Mouse (Mus musculus): ENCODE measurements around the gene Rreb1. TPM values are rescaled to one million over a fixed set of nuclear protein-coding genes. Genes with fewer than 3 reads are reported as not detected.
A peak's percentile ranks its signal among the peaks of the same experiment; 100 is the strongest.

The Rreb1 gene
- polyA plus RNA-seq, 1 experiment from 2014 or later, result 14.1 TPM

DNA sequence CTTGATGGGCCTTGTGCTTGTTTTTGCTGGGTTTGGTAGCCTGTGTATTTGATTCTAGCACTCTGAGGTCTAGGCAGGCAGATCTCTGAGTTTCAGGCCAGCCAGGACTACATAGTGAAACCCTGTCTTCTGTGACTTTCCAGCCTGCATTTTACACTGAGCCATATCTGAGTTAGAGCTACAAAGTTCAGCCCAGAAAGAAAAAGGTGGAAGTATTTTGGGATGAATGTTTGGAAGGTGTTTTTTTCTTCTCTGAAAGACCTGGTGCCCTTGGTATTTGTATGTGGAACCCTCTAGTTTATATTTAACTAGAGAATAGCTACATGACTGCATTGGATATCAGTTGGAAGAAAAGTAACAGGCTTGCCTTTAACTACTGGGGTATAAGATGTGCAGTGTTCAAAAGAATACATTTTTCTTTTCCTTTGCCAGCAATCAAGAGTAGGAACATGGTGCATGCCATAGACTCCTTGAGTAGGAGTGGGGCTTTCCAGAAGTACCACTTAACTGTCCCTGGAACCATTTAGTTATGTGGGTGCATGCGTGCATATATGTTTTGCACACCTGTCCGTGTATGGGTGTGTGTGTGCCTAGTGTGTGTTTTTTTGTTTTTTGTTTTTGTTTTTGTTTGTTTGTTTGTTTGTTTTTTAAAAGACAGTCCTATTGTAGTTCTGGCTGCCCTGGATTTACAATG lies 94.1 kb downstream of the Rreb1 start:
- Histone ChIP-seq H3K9me3 (replicated peaks; ENCODE audit: control insufficient read depth, low read length) (no peaks in the 10 kb centered on the region), H3K36me3 (ENCODE audit: control insufficient read depth, insufficient read depth, low read length) (no peaks in the 10 kb centered on the region), H3K4me1 (ENCODE audit: control insufficient read depth, insufficient read depth, low read length) (peaks cover 29% of the 10 kb centered on the region), H3K27ac (ENCODE audit: low read length) (peak overlapping the region; percentile 51; the same call in 1 of the 2 replicates), H3K4me3 (replicated peaks; ENCODE audit: low read length) (no peak overlapping the region), H3K27me3 (ENCODE audit: control insufficient read depth, insufficient read depth, low read length) (no peaks in the 10 kb centered on the region), H3K9ac (ENCODE audit: low read length) (no peak overlapping the region), H3K4me2 (ENCODE audit: low read depth, low read length) (no peak overlapping the region)
- no peak for ATAC-seq (ENCODE audit: insufficient read depth, low FRiP score)
- 86% methylated on average over 2 of the region's 2 CpGs for WGBS

GRCm38 (mm10) chr13:37873125-37873891 lies 95.1 kb downstream of the Rreb1 start:
- no peak for ATAC-seq (ENCODE audit: insufficient read depth, low FRiP score)
- Histone ChIP-seq H3K27me3 (ENCODE audit: control insufficient read depth, insufficient read depth, low read length) (no peaks in the 10 kb centered on the region), H3K4me1 (ENCODE audit: control insufficient read depth, insufficient read depth, low read length) (peaks cover 27% of the 10 kb centered on the region), H3K36me3 (ENCODE audit: control insufficient read depth, insufficient read depth, low read length) (no peaks in the 10 kb centered on the region), H3K4me3 (replicated peaks; ENCODE audit: low read length) (no peak overlapping the region), H3K9ac (ENCODE audit: low read length) (no peak overlapping the region), H3K4me2 (ENCODE audit: low read depth, low read length) (no peak overlapping the region), H3K27ac (ENCODE audit: low read length) (peak overlapping the region; percentile 36), H3K9me3 (replicated peaks; ENCODE audit: control insufficient read depth, low read length) (no peaks in the 10 kb centered on the region)
- 57% methylated on average over 7 of the region's 7 CpGs for WGBS

- 0 out of 2 replicates have a peak overlapping the region, but pooled peaks have one; percentile 14 for H3K27ac ChIP-seq (ENCODE audit: low read length)
- H3K9me3 ChIP-seq (replicated peaks; ENCODE audit: control insufficient read depth, low read length), result no peaks in the 10 kb centered on the region
- ATAC-seq (ENCODE audit: insufficient read depth, low FRiP score), result no peak
- H3K4me3 ChIP-seq (replicated peaks; ENCODE audit: low read length), result no peak overlapping the region
- WGBS, result 83% methylated on average over 2 of the region's 2 CpGs
- no peaks in the 10 kb centered on the region for H3K36me3 ChIP-seq (ENCODE audit: control insufficient read depth, insufficient read depth, low read length)
- no peak overlapping the region for H3K9ac ChIP-seq (ENCODE audit: low read length)
- peaks cover 43% of the 10 kb centered on the region for H3K4me1 ChIP-seq (ENCODE audit: control insufficient read depth, insufficient read depth, low read length)
- no peaks in the 10 kb centered on the region for H3K27me3 ChIP-seq (ENCODE audit: control insufficient read depth, insufficient read depth, low read length)
- H3K4me2 ChIP-seq (ENCODE audit: low read depth, low read length), result no peak overlapping the region
These were observed 97.7 kb downstream of the Rreb1 start for GRCm38 (mm10) chr13:37875919-37876318.

GRCm38 (mm10) chr13:37876366-37876765 lies 98.2 kb downstream of the Rreb1 start:
- ATAC-seq (ENCODE audit: insufficient read depth, low FRiP score), result no peak
- Histone ChIP-seq H3K9me3 (replicated peaks; ENCODE audit: control insufficient read depth, low read length) (no peaks in the 10 kb centered on the region), H3K9ac (ENCODE audit: low read length) (no peak overlapping the region), H3K27me3 (ENCODE audit: control insufficient read depth, insufficient read depth, low read length) (no peaks in the 10 kb centered on the region), H3K4me2 (ENCODE audit: low read depth, low read length) (no peak overlapping the region), H3K36me3 (ENCODE audit: control insufficient read depth, insufficient read depth, low read length) (no peaks in the 10 kb centered on the region), H3K4me3 (replicated peaks; ENCODE audit: low read length) (no peak overlapping the region), H3K27ac (ENCODE audit: low read length) (0 out of 2 replicates have a peak overlapping the region, but pooled peaks have one; percentile 14), H3K4me1 (ENCODE audit: control insufficient read depth, insufficient read depth, low read length) (peaks cover 46% of the 10 kb centered on the region)
- WGBS, result 54% methylated on average over 5 of the region's 5 CpGs

DNA sequence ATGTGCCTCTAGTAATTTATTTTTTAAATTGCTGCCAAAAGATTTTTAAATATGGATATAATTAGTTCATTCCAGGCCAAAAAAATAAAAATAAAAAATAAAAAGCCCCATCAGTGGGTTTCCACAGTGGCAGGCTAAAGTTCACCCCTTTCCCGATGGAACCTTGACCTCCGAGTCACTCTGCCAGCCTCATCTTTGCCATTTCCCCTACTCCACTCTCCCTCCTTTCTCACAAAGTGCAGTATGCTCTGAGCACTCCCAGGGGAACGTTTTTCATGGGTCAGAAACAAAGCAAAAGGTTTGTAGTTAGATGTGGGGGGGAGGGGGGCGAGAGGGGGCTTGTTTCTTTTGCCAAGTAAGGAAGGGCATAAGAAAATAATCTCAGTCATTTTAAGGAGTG lies 98.6 kb downstream of the Rreb1 start:
- ATAC-seq (ENCODE audit: insufficient read depth, low FRiP score), result no peak

DNA sequence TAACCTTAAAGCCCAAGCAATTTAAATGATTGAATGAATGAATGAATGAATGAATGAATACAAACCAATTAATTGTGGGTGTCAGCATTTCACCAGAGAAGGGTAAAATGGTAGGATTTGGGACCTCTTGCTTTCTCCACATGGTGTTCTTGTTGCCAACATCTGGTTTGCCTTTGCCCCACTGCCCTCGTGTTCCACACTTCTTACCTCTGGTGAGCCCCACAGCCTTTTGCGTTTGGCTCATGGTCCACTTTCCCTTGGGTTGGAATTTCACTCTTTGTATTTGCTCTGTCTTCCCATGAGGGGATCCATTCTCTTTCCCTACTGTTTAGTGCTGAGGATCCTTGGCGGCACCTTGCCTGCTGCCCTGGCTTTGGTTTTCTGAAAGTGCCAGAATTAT lies 99.0 kb downstream of the Rreb1 start:
- ATAC-seq (ENCODE audit: insufficient read depth, low FRiP score), result no peak
- H3K4me3 ChIP-seq (replicated peaks; ENCODE audit: low read length), result no peak overlapping the region
- H3K9ac ChIP-seq (ENCODE audit: low read length), result no peak overlapping the region
- 73% methylated on average over 3 of the region's 3 CpGs for WGBS
- H3K4me1 ChIP-seq (ENCODE audit: control insufficient read depth, insufficient read depth, low read length), result peaks cover 54% of the 10 kb centered on the region
- no peaks in the 10 kb centered on the region for H3K9me3 ChIP-seq (replicated peaks; ENCODE audit: control insufficient read depth, low read length)
- no peaks in the 10 kb centered on the region for H3K27me3 ChIP-seq (ENCODE audit: control insufficient read depth, insufficient read depth, low read length)
- no peak overlapping the region for H3K27ac ChIP-seq (ENCODE audit: low read length)
- H3K36me3 ChIP-seq (ENCODE audit: control insufficient read depth, insufficient read depth, low read length), result no peaks in the 10 kb centered on the region
- no peak overlapping the region for H3K4me2 ChIP-seq (ENCODE audit: low read depth, low read length)

More for the DNA sequence above, 98.6 kb downstream of the Rreb1 start:
- Histone ChIP-seq H3K27ac (ENCODE audit: low read length) (no peak overlapping the region), H3K4me3 (replicated peaks; ENCODE audit: low read length) (no peak overlapping the region), H3K27me3 (ENCODE audit: control insufficient read depth, insufficient read depth, low read length) (no peaks in the 10 kb centered on the region), H3K9me3 (replicated peaks; ENCODE audit: control insufficient read depth, low read length) (no peaks in the 10 kb centered on the region), H3K36me3 (ENCODE audit: control insufficient read depth, insufficient read depth, low read length) (no peaks in the 10 kb centered on the region), H3K4me2 (ENCODE audit: low read depth, low read length) (no peak overlapping the region), H3K4me1 (ENCODE audit: control insufficient read depth, insufficient read depth, low read length) (peaks cover 50% of the 10 kb centered on the region), H3K9ac (ENCODE audit: low read length) (no peak overlapping the region)
- WGBS, result 63% methylated on average over 4 of the region's 4 CpGs

DNA sequence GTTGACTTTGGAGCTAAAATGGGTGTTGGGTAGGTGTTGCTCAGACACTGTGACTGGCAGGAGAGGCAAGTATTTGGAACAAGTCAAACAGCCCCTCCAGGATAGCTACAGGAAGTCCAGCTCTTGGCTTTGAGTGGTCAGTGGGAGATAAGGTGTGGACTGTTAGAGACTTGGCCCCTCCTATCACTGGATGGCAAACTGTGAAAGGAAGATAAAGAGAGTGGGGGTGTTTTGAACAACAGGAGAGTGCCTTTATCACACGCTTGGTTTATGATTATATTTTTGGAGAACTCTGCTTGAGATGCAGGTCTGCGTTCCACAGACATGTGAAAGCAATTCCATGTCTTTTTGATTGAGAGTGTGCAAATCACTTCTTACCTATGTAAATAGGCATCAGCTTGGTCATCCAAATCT lies 100.7 kb downstream of the Rreb1 start:
- H3K9ac ChIP-seq (ENCODE audit: low read length), result no peak overlapping the region
- no peak overlapping the region for H3K4me3 ChIP-seq (replicated peaks; ENCODE audit: low read length)
- H3K9me3 ChIP-seq (replicated peaks; ENCODE audit: control insufficient read depth, low read length), result no peaks in the 10 kb centered on the region
- 60% methylated on average over 2 of the region's 2 CpGs for WGBS
- ATAC-seq (ENCODE audit: insufficient read depth, low FRiP score), result peak; percentile 42; the same call in 1 of the 2 replicates
- H3K36me3 ChIP-seq (ENCODE audit: control insufficient read depth, insufficient read depth, low read length), result no peaks in the 10 kb centered on the region
- H3K4me2 ChIP-seq (ENCODE audit: low read depth, low read length), result peak overlapping the region; percentile 6; the same call in 1 of the 2 replicates
- H3K27ac ChIP-seq (ENCODE audit: low read length), result peak overlapping the region; percentile 71
- no peaks in the 10 kb centered on the region for H3K27me3 ChIP-seq (ENCODE audit: control insufficient read depth, insufficient read depth, low read length)
- peaks cover 58% of the 10 kb centered on the region for H3K4me1 ChIP-seq (ENCODE audit: control insufficient read depth, insufficient read depth, low read length)

GRCm38 (mm10) chr13:37879556-37879955 lies 101.4 kb downstream of the Rreb1 start:
- H3K4me3 ChIP-seq (replicated peaks; ENCODE audit: low read length), result no peak overlapping the region
- peaks cover 58% of the 10 kb centered on the region for H3K4me1 ChIP-seq (ENCODE audit: control insufficient read depth, insufficient read depth, low read length)
- H3K9ac ChIP-seq (ENCODE audit: low read length), result 0 out of 2 replicates have a peak overlapping the region, but pooled peaks have one; percentile 4
- WGBS, result 36% methylated on average over 5 of the region's 5 CpGs
- peak overlapping the region; percentile 71 for H3K27ac ChIP-seq (ENCODE audit: low read length)
- no peaks in the 10 kb centered on the region for H3K27me3 ChIP-seq (ENCODE audit: control insufficient read depth, insufficient read depth, low read length)
- no peaks in the 10 kb centered on the region for H3K9me3 ChIP-seq (replicated peaks; ENCODE audit: control insufficient read depth, low read length)
- H3K36me3 ChIP-seq (ENCODE audit: control insufficient read depth, insufficient read depth, low read length), result no peaks in the 10 kb centered on the region
- 0 out of 2 replicates have a peak overlapping the region, but pooled peaks have one; percentile 6 for H3K4me2 ChIP-seq (ENCODE audit: low read depth, low read length)
- peak; percentile 61; the same call in 1 of the 2 replicates for ATAC-seq (ENCODE audit: insufficient read depth, low FRiP score)

DNA sequence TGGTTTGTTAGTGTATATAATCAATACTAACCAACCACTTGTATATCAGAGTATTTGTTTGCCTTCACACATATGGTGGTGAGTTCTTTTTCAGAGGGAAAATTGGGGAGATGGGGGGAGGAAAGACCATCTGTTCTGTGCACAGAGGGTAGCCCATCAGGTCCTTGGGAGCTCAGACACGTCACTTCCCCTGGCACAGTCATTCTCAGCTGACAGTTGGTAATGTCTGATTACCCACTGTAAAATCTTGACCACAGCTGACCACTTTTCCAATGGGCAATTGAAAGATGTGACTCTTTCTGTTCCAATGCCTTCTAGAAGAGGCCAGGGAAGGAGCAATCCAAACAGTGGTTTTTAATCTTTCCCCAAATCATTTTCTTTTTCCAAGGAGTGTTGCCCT lies 101.8 kb downstream of the Rreb1 start:
- Histone ChIP-seq H3K4me3 (replicated peaks; ENCODE audit: low read length) (no peak overlapping the region), H3K27ac (ENCODE audit: low read length) (peak overlapping the region; percentile 71), H3K4me2 (ENCODE audit: low read depth, low read length) (no peak overlapping the region), H3K9me3 (replicated peaks; ENCODE audit: control insufficient read depth, low read length) (no peaks in the 10 kb centered on the region), H3K27me3 (ENCODE audit: control insufficient read depth, insufficient read depth, low read length) (no peaks in the 10 kb centered on the region), H3K9ac (ENCODE audit: low read length) (no peak overlapping the region; the same call in 1 of the 2 replicates), H3K4me1 (ENCODE audit: control insufficient read depth, insufficient read depth, low read length) (peaks cover 58% of the 10 kb centered on the region), H3K36me3 (ENCODE audit: control insufficient read depth, insufficient read depth, low read length) (no peaks in the 10 kb centered on the region)
- 33% methylated on average over 1 of the region's 1 CpGs for WGBS
- ATAC-seq (ENCODE audit: insufficient read depth, low FRiP score), result no peak

Data from stomach, embryonic 16.5 days (tissue).